Mouse (Mus musculus): ENCODE measurements around the gene Sct. TPM values are rescaled to one million over a fixed set of nuclear protein-coding genes. Genes with fewer than 3 reads are reported as not detected.

Sct gene
- polyA plus RNA-seq, 1 experiment, result not detected

DNA sequence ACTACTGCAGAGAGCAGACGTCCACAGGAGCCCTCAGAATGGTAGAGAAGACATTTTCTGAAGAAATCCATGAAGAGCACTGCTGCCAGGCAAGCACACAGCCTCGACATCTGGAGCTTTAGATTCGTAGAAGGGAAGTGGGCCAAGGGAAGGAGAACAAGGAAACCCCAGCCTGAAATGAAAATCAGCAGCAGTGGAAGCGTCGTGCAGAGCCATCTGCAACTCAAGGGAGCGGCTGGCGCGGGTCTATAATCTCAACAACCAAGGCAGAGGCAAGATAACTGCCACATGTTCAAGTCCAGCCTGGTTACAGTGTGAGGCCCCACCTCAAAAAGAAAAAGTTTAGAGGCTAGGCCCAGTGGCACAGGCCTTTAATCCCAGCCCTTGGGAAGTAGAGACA is 36.1 kb upstream of the Sct start:
- H3K27ac ChIP-seq (ENCODE audit: insufficient read depth, low read length), result no peak overlapping the region
- TF ChIP-seq POLR2A (IDR thresholded peaks at IDR 0.05; ENCODE audit: low read depth, low read length), result no peak
- TF ChIP-seq CTCF (IDR thresholded peaks at IDR 0.05; ENCODE audit: borderline replicate concordance, insufficient read depth, low read length), result no peak
- H3K4me1 ChIP-seq (ENCODE audit: control insufficient read depth, insufficient read depth, low read length), result 0 out of 2 replicates have a peak, but pooled peaks cover 4% of the 10 kb centered on the region
- no peak overlapping the region for H3K4me3 ChIP-seq (ENCODE audit: insufficient read depth, low read length)

DNA sequence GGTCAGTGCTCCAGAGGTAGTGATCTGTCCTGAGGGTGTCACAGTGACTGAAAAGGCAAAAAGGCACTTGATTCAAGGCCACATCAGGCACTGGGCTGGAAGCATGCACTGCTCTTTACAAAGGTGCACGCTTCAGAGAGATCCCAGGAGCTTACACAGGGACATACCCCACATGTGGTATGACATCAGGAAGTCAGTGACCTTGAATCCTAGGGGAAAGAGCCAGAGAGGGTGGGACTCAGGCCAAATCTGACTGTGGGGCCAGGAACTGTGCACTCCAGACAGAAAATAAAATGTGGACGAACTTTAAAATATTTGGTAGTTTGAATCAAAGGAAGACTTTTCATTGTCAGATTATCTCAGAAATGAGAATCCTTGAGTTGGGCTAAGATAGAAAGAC is 35.5 kb upstream of the Sct start:
- TF ChIP-seq CTCF (IDR thresholded peaks at IDR 0.05; ENCODE audit: borderline replicate concordance, insufficient read depth, low read length), result no peak
- TF ChIP-seq POLR2A (IDR thresholded peaks at IDR 0.05; ENCODE audit: low read depth, low read length), result no peak
- H3K4me1 ChIP-seq (ENCODE audit: control insufficient read depth, insufficient read depth, low read length), result 0 out of 2 replicates have a peak, but pooled peaks cover 4% of the 10 kb centered on the region
- H3K27ac ChIP-seq (ENCODE audit: insufficient read depth, low read length), result no peak overlapping the region
- no peak overlapping the region for H3K4me3 ChIP-seq (ENCODE audit: insufficient read depth, low read length)

DNA sequence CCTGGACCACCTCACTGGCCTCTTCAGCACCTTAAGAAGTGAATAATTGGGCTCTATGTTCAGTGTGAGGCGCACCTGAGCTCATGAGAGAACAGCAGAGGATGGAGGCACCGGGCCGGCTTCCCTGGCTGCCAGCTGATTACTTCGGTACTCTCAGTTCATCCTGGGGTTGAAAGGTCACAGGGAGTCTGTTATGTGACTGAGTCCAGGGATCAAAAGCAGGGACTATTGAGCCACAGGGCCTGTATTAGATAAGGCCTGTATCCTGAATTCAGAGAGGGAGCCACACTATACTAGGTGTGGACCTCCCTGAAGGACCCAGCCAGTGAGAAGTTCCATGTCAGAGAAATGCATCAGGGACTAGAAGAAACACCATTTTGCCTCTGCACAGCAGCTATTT is 25.6 kb upstream of the Sct start:
- no peaks in the 10 kb centered on the region for H3K4me1 ChIP-seq (ENCODE audit: control insufficient read depth, insufficient read depth, low read length)
- H3K27ac ChIP-seq (ENCODE audit: insufficient read depth, low read length), result no peak overlapping the region
- H3K4me3 ChIP-seq (ENCODE audit: insufficient read depth, low read length), result no peak overlapping the region
- TF ChIP-seq CTCF (IDR thresholded peaks at IDR 0.05; ENCODE audit: borderline replicate concordance, insufficient read depth, low read length) (no peak), POLR2A (IDR thresholded peaks at IDR 0.05; ENCODE audit: low read depth, low read length) (no peak)

DNA sequence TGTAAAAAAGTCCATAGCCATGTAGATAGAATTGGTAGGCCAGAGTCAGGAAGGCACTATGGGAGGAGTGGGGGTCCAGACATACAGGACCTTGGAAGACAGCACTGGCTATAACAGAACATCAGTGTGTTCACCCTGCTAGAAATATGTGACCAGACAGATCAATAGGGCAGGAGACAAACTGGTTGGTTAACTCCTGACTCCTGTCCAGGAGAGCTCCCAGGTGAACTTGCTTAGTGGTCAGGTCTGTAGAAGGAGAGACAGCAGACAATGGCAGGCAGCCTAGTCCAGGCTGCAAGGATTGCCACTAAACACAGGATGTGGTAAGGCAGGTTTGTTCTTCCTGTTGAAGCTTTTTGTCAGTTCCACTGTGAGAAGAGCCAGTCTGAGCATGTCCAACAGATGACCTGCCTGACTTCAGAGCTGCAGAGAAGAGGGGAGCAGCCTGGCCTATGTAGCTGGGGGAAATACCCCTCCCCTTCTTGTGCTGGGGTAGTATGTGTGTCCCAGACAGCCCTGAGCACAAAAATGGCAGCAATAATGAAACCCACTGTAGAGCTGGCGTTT is 23.9 kb upstream of the Sct start:
- Histone ChIP-seq H3K4me3 (ENCODE audit: insufficient read depth, low read length) (no peak overlapping the region), H3K4me1 (ENCODE audit: control insufficient read depth, insufficient read depth, low read length) (no peaks in the 10 kb centered on the region), H3K27ac (ENCODE audit: insufficient read depth, low read length) (no peak overlapping the region)
- TF ChIP-seq CTCF (IDR thresholded peaks at IDR 0.05; ENCODE audit: borderline replicate concordance, insufficient read depth, low read length), result no peak
- no peak for TF ChIP-seq POLR2A (IDR thresholded peaks at IDR 0.05; ENCODE audit: low read depth, low read length)

DNA sequence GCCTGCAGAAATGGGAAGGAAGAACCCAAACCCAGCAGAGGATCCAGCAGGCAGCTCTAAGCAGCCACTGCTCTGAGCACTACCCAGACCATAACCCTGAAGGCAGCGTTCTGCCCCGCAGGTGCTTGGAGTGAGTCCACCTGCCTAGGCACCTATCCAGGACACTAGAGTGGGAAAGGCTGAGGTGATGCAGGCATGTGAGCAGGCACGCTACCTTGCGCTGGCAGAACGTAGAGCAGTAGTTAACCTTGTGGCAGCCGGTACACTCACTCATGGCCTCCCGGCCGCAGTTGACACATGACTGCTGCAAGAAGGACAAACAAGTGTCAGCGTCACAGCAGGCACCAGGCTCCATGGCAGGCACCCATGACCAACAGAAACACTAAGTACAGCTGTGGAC is 22.5 kb upstream of the Sct start:
- Histone ChIP-seq H3K27ac (ENCODE audit: insufficient read depth, low read length) (no peak overlapping the region), H3K4me3 (ENCODE audit: insufficient read depth, low read length) (no peak overlapping the region), H3K4me1 (ENCODE audit: control insufficient read depth, insufficient read depth, low read length) (peaks cover 2% of the 10 kb centered on the region; the same call in 1 of the 2 replicates)
- TF ChIP-seq CTCF (IDR thresholded peaks at IDR 0.05; ENCODE audit: borderline replicate concordance, insufficient read depth, low read length) (no peak), POLR2A (IDR thresholded peaks at IDR 0.05; ENCODE audit: low read depth, low read length) (no peak)

DNA sequence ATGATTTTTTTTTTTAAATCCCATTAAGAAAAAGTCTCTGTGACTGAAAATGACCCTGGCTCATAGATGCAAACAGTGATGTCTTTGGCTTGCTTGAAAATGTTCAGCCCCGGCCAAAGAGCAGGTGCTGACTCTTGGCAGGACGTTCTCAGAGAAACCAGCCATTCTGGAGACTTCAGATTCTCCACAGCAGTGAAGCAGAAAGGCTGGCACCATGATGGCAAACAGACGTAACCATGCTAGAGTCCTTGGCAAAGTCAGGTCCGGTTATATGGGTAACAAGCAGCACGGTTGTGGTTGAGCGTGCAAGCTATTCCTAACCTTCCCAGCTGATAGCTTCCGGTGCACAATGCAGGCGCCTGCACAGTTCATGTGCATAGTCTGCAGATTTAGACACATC is 20.2 kb upstream of the Sct start:
- Histone ChIP-seq H3K4me1 (ENCODE audit: control insufficient read depth, insufficient read depth, low read length) (peaks cover 2% of the 10 kb centered on the region; the same call in 1 of the 2 replicates), H3K27ac (ENCODE audit: insufficient read depth, low read length) (no peak overlapping the region), H3K4me3 (ENCODE audit: insufficient read depth, low read length) (no peak overlapping the region)
- TF ChIP-seq CTCF (IDR thresholded peaks at IDR 0.05; ENCODE audit: borderline replicate concordance, insufficient read depth, low read length) (no peak), POLR2A (IDR thresholded peaks at IDR 0.05; ENCODE audit: low read depth, low read length) (no peak)

DNA sequence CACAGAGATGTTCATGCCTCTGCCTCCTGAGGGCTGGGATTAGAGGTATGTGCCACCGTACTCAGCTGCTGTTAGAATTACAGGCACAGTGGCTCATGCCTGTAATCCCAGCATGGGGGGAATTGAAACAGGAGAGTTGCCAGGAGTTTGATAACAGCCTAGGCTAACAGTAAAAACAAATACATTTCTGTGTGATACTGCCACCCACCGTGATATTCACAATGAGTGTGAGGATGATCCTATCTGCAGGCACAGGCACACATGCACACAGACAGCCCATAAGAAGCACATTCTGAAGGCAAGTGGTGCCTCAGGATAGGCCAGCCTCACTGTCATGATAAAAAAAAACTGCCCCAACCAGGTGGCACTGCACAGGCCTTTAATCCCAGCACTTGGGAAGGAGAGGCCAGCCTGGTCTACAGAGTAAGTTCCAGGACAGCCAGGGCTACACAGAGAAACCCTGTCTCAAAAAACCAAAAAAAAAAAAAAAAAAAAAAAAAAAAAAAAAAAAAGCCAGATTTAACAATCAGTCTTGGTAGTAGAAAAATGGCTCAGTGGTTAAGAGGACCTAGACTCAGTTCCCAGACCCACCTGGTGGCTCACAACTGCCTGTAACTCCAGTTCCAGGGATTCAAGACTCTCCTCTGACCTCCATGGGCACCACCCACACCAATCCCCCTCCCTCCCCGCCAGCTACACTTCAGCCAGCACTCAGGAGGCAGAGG is 19.2 kb upstream of the Sct start:
- Histone ChIP-seq H3K4me3 (ENCODE audit: insufficient read depth, low read length) (no peak overlapping the region), H3K27ac (ENCODE audit: insufficient read depth, low read length) (no peak overlapping the region), H3K4me1 (ENCODE audit: control insufficient read depth, insufficient read depth, low read length) (peaks cover 2% of the 10 kb centered on the region; the same call in 1 of the 2 replicates)
- TF ChIP-seq POLR2A (IDR thresholded peaks at IDR 0.05; ENCODE audit: low read depth, low read length), result no peak
- TF ChIP-seq CTCF (IDR thresholded peaks at IDR 0.05; ENCODE audit: borderline replicate concordance, insufficient read depth, low read length), result no peak

DNA sequence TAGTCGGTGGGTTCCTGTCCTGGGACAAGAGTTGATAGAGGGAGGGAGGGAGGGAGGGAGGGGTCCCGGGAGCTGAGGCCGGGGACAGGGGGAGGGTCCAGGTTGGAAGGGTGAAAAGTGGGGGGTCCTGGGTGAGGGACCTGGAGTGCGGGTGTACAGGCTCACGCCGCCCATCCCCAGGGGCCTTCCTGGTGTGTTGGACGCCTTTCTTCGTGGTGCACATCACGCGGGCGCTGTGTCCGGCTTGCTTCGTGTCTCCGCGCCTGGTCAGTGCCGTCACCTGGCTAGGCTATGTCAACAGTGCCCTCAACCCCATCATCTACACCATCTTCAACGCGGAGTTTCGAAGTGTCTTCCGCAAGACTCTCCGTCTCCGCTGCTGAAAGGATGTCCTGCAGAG is 15.5 kb upstream of the Sct start:
- H3K27ac ChIP-seq (ENCODE audit: insufficient read depth, low read length), result no peak overlapping the region
- TF ChIP-seq POLR2A (IDR thresholded peaks at IDR 0.05; ENCODE audit: low read depth, low read length) (no peak), CTCF (IDR thresholded peaks at IDR 0.05; ENCODE audit: borderline replicate concordance, insufficient read depth, low read length) (no peak)
- peaks cover 2% of the 10 kb centered on the region; the same call in 1 of the 2 replicates for H3K4me1 ChIP-seq (ENCODE audit: control insufficient read depth, insufficient read depth, low read length)
- no peak overlapping the region for H3K4me3 ChIP-seq (ENCODE audit: insufficient read depth, low read length)

DNA sequence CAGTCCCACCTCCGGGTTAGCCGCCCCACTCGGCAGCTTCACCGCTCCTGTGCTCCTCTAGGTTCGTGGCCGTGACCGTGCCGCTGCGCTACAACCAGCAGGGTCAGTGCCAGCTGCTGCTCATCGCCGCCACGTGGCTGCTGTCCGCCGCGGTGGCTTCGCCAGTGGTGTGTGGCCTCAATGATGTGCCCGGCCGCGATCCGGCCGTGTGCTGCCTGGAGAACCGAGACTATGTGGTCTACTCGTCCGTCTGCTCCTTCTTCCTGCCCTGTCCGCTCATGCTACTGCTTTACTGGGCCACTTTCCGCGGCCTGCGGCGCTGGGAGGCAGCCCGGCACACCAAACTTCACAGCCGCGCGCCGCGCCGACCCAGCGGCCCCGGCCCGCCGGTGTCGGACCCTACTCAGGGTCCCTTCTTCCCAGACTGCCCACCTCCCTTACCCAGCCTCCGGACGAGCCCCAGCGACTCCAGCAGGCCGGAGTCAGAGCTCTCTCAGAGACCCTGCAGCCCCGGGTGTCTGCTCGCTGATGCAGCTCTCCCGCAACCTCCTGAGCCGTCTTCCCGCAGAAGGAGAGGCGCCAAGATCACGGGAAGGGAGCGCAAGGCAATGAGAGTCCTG is 15.0 kb upstream of the Sct start:
- Histone ChIP-seq H3K4me1 (ENCODE audit: control insufficient read depth, insufficient read depth, low read length) (peaks cover 2% of the 10 kb centered on the region; the same call in 1 of the 2 replicates), H3K4me3 (ENCODE audit: insufficient read depth, low read length) (no peak overlapping the region), H3K27ac (ENCODE audit: insufficient read depth, low read length) (no peak overlapping the region)
- TF ChIP-seq POLR2A (IDR thresholded peaks at IDR 0.05; ENCODE audit: low read depth, low read length), result no peak
- TF ChIP-seq CTCF (IDR thresholded peaks at IDR 0.05; ENCODE audit: borderline replicate concordance, insufficient read depth, low read length), result no peak
